Mouse (Mus musculus) brain, adult 2 months (tissue): Measurements from ENCODE around the gene Snd1.

ENCODE experiments used
- DNase-seq: peaks from one replicate; pipeline ENCODE4 v3.0.0; 2011; ENCODE audit warnings: low read depth, low spot score

The Snd1 gene

DNA sequence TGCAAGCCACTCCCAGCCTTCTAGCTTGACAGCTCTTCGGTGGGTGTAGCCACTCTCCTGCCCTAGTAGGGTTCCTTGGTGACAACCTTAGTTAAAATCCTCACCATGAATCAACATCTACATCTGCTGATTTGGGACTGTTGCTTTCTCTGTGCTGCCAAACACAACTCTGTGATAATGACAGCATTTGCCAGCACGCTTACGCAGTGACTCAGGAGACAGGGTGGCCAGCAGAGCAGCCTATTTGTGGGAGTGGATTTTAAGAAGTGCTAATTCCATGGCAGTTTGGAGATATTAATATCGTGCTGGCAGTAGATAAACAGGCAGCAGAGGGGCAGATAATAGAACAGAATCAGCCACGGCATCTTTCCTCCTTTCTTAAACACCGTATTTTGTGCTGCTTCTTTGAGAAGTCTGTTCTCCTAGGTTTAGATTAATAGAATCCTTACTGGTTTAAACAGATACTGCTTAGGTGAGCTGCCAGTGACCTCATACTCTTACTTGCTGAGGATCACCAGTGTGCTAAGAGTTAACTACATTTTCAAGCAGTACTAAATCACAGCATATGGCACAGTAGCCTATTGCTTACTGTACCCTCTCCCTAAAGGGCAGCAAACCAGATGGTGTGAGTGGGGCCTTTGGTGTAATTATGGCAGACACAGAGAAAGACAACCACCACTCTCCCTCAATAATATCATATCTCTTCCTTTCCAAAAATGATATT is 230.6 kb downstream of the Snd1 start:
- DNase-seq, result peak; percentile 95

GRCm38 (mm10) chr6:28706108-28706975 is 231.4 kb downstream of the Snd1 start:
- peak; percentile 48 for DNase-seq

DNA sequence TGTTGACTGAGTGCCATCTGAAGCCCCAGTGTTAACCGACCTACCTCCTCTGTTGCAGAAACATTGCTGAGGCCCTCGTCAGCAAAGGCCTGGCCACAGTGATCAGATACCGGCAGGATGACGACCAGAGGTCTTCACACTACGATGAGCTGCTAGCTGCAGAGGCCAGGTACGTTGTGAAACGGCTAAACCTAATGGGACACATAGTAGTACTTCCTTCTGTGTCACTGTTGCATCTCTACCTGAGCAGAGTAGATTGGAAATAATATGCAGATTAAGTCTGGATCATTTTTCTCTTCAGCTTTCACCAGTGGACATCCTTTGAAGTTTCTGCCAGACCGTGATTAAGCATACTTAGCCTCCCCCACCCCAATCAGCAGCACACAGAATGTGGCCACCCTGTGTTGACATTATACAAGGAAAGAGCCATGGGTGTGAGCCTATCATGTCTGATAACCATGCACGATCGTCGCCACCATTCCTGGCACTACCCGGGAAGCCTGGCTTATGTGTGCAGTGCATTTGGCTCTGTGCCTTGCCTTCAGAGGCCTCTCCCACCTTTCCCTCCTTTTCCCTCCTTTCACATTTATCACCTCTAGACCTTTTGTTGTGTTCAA is 232.1 kb downstream of the Snd1 start:
- no peak for DNase-seq

DNA sequence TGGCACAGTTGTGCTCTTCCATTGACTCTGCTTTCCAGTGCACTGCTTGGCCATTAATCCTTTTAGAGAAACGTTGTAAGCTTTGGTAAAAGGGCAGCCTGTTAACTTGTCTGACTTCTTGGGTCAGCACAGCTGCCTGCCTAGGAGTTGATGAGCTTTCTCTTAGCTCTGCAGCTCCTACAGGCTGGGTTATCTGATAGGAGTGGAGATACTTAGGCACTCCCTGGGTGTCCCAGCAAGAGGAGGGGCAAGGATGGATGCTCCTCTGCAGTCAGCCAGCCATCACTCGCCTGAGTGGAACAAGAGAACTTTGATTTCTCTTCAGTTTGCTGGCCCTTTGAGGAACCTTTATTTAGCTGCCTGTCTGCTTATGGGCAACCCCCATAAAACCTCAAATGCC is 235.1 kb downstream of the Snd1 start:
- DNase-seq, result no peak

- DNase-seq, result peak; percentile 34
These were observed 242.4 kb downstream of the Snd1 start for GRCm38 (mm10) chr6:28717203-28717844.

DNA sequence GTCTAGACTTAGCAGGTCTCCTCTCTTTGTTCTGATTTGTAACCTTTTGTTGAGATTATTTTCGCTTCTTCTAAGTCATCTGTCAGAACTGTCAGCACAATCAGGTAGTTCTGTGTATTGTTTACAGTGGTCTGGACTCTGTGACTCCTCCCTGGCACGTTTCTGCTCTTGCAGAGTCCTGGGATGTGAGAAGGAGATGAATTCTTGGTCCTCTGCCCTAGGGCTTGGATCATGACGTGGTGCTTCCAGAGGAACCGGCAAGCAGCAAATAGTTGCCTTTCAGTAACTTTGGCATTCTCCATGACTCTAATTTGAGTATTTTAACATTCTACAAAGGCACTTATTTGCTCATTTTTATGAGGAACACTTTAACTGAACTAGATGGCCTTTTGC is 242.9 kb downstream of the Snd1 start:
- no peak for DNase-seq

DNA sequence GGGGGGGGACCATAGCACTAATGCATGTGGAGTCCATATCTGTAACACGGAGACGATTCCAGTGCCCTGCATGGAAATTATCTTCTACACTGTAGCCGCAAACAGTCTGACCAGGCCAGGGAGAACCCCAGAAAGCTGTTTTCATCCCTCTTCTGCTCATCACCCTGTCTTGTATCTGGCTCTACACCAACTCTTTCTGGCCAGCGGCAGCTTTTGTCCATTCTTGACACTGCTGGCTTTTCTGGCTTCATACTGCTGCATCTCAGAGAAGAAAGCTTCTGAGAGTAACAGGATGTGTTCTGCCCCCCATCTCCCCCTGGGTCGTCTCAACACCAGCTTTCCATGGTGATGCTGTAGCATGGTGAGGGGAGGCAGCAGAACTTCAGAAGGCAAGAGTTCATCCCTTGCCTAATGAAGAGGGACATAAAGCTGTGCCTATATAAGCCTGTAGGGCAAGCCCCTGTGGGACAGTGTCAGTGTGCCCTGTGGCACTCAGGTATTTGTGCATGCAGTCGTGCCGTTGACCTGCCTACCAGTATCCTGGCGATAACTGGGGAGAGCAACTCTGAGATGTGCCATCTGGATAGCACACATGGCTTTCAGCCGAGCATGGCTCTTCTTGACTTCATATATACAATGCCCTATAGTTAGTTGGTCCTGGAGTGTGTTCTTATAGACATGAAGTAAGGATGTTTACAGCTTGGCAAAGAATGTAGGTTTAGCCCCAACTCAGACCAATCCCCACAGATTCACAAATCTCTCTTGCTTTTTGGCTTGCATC is 245.6 kb downstream of the Snd1 start:
- peak; percentile 57 for DNase-seq

DNA sequence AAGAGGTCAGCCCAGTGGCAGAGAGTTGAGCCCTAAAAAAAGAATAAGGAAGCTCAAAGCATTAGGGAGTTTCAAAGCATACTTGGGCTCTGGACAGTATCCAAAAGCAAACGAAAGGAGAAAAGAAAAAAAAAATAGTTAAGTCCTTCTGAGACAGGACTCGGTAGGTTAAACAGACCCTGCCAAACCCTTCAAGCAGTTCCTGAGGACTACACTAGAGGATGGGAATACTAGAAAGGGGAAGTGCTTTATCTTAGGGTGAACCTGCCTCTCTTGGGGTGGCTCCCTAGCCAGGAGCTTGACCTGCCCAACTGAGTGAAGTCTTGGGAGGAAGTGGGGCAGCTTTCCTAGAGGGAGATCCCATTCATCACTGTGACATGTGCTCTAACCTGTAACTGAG is 248.1 kb downstream of the Snd1 start:
- no peak for DNase-seq

DNA sequence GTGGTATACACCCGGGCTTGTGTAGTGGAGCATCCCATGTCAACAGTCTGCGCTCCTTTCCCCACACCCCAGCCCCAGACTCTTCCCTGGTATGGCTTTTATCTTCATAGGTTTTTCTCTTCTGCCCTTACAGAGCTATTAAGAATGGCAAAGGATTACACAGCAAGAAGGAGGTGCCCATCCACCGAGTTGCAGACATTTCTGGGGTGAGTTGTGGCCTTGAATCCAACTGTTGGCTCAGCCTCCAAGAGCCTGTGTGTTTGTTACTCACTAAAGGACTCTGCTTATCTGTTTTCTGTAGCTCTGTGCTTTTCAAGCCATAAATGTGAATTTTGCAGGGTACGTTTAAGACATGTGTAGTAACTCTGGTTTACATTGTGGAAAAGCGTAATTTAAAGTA is 249.8 kb downstream of the Snd1 start:
- no peak for DNase-seq

- no peak for DNase-seq
These were observed 254.3 kb downstream of the Snd1 start for GRCm38 (mm10) chr6:28729236-28729635.

DNA sequence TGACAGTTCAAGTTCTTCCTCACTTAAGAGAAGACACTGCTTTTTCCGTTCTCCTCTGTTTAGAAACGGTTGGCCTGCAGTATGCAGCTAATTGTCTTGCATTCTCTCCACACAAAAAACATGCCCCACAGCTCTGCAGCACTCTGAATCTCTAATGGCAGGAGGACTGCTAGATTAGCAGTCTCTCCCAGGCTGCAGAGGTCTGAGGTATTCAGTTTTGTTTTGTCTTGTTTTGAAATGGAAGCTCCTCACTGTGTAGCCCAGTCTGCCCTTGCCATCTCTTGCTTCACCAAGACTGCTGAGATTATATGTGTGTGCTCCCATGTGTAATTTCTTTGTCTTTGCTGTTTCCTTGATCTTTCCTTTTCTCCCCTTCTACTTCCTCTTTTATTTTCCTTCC is 254.7 kb downstream of the Snd1 start:
- DNase-seq, result no peak

GRCm38 (mm10) chr6:28731246-28731645 is 256.3 kb downstream of the Snd1 start:
- no peak for DNase-seq

DNA sequence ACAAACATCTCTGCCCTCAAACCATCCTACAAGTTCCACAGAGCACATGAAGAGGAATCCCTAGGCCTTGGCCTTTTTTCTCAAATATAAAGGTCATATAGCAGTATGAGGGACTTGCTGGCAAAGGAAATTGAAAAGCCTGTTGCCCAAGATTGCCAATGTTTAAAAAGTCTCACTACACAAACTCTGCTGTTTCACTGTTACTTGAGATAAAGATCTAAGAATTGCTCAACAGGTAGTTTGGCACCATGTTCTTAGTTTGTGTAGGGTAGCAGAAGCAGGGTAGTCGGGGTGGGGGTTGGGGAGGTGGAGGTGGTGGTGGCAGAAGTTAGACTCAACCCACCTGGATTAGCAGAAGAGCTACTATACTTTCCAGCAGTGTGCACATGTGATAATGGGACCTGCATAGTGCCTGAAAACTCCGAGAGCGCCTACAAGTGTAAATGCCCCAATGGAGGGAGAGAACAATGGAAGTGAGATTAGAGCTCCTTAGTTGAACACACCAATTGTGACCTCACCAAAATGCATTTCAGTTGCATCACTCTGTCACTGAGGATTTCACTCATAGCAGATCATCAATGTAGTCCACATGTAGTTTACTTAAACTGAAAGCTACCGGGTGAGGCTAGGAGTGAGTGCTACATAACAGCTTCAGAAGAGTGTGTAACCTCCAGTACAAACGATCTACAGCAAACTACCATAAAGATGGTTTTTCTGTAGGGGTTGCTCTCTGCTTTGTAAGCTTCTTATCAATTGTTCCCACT is 259.1 kb downstream of the Snd1 start:
- no peak for DNase-seq

- no peak for DNase-seq
These were observed 260.2 kb downstream of the Snd1 start for GRCm38 (mm10) chr6:28735116-28735515.

DNA sequence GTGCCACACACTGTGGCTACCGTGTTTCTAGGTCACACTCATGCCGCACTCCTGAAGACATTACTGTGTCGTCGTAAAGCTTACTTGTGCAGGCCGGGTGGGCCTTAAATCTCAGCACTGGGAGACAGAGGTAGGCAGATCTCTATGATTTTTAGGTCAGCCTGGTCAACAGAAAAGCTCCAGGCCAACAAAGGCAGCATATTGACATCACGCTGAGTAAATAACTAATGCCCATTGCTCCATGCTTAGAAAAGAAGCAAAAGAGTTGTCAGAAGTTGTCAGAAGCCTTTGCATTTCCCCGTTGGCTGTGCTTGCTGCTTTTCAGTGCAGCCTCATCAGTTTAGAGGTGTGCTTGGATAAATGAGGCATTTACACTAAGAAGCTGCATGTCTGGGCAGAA is 261.7 kb downstream of the Snd1 start:
- DNase-seq, result no peak

- no peak for DNase-seq
These were observed 262.7 kb downstream of the Snd1 start for GRCm38 (mm10) chr6:28737601-28738000.

- peak; percentile 60 for DNase-seq
These were observed 268.6 kb downstream of the Snd1 start for GRCm38 (mm10) chr6:28743586-28743985.

DNA sequence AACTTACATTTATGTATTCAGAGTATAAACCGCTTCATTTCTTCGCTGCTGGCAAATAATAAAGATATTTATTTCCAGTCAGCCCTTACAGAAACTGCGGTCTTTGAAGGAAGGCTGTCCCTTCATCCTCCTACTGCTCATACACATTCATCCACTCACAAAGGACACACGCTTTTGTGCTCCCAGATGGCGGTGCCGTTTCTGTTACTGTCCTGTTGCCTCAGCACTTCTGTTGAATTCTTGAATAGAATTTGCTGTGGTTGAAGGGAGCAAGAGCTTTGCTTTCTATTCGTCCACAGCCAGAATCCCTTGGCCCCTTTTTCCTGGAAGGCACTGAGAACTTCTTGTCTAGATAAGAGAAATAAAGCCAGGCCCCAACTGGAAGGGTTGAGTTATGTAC is 270.9 kb downstream of the Snd1 start:
- DNase-seq, result peak; percentile 51

- DNase-seq, result peak; percentile 54
These were observed 272.1 kb downstream of the Snd1 start for GRCm38 (mm10) chr6:28747025-28747424.

DNA sequence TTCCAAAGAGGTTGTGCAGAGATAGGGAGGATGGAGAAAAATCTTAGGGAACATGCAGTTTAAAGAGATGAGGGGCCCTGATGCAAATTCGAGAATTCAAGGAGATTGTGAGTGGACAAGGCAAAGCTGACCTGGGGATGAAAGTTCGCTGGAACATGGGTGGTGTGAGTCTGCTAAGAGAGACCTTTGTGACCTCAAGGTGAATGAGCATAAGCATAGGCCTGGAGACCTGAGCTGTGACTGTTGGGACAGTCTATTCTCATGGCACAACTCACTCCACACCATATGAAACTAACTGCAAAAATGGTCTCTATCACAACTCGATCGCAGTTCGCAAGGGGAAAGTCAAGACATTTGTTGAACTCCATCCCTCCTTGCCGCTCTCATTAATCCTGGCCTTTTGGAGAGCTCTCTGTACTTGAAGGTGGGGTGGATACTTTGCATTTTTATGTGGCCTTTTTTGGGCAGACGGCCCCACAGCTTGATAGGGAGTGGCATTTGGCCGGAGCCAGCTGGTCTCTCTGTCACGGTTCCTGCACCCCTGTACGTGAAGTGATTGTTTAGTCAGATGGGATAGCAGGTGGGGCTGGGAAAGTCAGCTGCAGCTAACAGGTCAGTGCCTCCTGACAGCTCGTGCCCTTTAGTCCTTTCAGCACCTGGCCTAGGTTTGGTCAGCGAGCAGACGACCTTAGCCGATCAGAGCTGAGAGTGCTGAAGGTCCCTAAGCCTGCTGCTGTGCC is 273.2 kb downstream of the Snd1 start:
- peak; percentile 97 for DNase-seq
